Mouse (Mus musculus): ENCODE results near the gene Ergic1.

The Ergic1 gene

DNA sequence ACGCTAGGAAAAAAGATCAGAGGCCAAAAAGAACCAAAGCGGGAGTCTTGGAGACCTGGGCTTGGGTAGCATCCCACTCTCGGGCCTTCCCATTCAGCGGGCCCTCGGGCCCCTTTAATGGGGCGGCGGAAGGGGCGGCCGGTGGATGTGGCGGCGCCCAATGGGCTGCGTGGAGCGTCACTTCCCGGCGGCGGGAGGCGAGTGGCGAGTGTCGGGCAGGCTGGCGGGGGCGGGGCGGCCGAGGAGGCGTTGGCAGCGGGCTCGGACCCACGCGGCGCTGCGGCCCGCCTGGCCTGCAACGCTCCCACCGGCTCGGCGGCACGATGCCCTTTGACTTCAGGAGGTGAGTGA is at the start of gene Ergic1:
Gene Ergic1, plus strand, starts transcription at position 200 of the 351 bp plus-strand sequence.
- peak; percentile 81 to 83 for DNase-seq (ENCODE audit: low spot score in 2 of 2)

DNA sequence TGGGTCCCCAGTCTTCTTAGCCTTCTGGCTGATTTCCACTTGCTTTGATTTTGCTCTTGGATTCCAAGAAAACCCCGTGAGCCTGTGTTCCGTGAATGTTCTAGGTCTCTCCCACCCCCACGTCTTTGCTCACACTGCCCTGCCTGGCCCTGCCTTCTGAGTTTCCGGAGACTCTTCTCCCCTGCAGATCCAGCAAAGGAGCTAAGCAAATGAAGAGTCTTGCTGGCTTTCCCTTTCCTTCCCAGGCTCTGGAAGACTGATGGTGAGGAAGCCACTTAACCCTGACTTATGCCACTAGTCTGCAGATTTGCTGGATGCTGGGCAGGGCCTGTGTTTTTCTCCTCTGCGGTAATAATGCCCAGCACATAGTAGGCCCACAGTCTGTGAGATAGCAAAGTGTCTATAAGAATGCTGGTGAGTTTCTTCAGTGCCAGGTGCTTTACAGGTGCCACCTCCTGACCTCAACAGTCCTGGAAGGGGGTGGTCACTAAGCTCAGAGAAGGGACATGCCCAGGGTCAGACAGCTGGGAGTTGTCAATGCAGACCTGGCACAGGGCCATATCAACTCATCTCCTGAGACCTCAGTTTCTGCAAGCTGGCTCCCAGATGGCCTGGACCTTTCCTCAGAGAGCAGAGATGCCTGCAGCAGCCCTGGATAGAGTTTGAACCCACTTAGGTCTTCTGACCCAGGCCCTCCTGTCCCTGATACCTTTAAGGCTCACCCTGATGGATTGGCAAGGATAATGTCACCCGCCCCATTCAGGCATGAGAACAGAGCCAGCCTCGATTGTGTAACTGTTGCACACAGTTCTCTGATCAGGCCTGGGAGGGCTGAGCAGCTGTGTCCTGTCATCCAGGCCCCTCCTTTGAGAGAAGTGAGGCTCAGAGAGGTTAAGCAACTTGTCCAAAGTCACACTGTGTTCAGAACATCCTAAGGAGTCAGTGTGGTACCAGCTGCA is 49.2 kb upstream of the Ergic1 start:
- no peak for DNase-seq (ENCODE audit: low spot score in 2 of 2)

DNA sequence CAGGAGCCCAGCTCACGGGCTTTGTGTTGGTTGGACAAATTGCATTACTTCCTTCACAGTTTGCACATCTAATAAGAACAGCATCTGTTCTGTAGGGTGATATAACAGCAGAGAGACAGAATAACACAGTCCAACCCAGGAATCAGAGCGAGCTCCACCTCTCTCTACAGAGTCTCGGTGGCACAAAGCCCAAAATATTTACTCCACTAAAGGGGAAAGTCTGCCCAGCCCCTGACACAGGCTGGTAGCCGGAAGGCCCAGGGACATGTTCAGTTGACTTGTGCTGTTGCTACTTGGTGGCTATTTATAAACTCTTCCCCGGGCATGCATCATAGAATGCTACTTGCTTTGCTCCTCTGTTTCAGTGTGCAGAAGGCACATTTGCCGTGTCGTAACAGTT is 48.3 kb upstream of the Ergic1 start:
- DNase-seq (ENCODE audit: low spot score in 2 of 2), result no peak

DNA sequence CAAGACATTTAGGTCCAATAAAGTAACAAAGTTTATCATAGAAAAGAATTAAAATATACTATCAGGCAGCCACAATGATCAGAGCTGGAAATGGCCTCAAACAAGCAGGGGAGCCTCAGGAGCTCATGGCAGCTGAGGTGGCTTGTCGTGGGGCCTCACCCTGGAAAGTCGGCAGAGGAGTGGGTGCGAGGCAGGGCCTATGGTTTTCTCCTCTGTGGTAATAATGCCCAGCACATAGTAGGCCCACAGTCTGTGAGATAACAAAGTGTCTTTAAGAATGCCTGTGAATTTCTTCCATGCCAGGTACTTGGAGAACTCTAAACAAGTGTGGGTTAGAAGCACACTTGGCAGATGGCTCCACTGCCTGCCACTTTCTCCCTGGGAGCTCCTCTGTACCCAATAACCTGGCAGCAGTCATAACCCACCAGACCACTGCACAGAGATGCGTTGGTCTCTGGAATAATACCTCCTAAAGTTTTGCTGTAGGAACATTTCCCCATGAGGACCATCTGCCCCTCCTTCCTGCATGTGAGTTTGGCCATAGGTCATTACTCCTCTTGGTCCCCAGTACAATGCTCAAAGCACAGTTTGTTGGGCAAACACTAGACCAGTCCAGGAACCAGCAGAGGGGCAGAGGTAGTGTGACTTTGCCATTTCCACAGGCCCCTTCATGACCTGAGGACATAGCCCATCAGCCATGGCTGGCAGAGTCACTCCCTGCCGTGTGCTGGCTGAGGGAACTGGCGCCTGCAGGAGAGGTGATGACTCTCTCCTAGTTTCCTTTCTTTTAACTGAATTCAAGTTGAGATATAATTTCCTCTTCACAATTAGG is 47.6 kb upstream of the Ergic1 start:
- no peak for DNase-seq (ENCODE audit: low spot score in 2 of 2)

DNA sequence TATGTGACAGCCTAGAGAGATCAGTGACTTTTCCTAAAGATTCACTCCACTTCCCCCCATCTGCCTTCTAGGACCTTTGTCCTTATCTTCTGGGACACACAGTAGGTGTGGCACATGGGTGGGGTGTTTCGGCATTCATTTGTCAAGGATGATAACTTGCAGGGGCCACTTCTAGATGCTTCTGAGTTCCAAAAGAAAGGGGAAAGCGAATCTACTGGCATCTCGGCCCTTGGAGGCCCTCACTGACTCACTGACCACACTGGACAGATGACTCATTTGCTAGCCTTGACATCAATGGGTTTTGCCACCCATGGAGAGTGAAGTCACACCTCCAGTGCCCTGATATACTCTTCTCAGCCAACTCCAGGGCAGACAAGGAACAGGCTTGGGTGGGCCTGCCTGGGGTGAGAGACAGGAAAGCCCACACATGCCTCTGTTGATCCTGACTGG is 46.7 kb upstream of the Ergic1 start:
- DNase-seq (ENCODE audit: low spot score in 2 of 2), result no peak

DNA sequence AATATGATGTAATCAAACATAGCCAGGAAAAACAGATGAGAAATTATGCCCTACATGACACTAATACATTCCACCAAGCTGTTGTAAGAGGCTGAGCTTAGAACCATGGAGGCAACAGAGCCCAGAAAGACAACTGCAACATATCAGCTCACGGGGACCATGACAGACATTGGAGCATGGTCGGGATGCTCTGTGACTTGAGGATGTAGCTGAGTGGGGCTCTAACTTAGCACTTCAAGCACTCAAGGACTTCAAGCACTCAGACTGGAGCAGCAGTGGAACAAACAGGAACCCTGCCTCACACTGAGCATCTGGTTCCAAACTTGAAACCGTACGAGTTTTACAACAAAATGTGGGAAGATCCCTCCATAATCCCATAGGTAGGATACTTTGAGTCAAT is 45.6 kb upstream of the Ergic1 start:
- no peak for DNase-seq (ENCODE audit: low spot score in 2 of 2)

DNA sequence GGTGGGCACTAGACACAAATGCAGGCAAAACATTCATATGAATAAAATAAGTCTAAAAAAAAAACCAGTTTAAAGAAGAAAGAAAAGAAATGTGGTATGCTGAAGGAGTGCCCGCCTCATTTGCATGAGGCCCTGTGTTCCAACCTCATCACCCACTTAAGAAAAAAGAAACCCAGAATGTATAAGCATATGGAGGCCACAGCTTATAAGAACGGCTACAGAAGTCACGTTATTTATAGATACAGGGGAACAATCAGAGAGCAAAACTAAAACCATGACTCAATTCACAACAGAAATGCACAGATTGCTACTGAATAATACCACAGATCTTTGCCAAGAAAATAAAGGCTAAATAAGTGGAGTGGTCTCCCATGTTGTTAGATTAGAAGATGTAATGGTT is 43.0 kb upstream of the Ergic1 start:
- DNase-seq (ENCODE audit: low spot score in 2 of 2), result no peak

DNA sequence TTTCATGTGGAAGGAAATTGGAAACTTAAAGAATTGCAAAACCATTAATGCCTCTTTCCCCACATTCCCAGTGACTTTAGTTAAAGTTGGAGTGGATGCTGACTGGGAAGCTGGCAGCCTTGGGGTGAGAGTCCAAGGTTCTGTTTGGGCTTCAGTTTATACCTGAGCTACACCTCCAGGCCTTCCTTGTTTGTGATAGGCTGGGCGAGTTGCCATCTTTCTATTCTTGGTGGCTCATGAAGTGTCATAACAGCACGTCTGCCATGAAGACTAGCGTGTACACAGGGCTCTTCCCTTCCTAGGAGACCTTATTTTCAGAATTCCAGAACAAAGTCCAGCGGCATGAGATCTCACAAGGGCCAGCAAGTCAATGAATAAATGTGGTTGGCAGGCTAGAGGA is 38.6 kb upstream of the Ergic1 start:
- no peak for DNase-seq (ENCODE audit: low spot score in 2 of 2)

DNA sequence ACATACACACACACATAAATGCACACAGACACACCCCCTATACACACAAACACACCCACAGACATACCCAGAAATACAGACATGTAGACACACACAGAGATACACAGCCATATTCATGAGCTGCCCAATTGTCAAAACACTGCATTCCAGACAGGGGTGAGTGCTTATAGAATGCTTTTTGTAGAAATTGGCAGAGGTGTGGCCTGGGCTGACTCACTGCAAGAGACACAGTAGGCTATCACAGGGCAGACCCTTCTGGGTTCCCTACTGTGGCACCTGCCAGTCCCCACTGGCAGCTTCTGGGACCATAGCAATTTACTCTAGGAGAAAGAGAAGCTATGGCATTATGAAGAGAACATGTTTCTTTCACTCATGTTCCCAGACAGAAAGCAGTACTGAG is 37.0 kb upstream of the Ergic1 start:
- no peak for DNase-seq (ENCODE audit: low spot score in 2 of 2)

DNA sequence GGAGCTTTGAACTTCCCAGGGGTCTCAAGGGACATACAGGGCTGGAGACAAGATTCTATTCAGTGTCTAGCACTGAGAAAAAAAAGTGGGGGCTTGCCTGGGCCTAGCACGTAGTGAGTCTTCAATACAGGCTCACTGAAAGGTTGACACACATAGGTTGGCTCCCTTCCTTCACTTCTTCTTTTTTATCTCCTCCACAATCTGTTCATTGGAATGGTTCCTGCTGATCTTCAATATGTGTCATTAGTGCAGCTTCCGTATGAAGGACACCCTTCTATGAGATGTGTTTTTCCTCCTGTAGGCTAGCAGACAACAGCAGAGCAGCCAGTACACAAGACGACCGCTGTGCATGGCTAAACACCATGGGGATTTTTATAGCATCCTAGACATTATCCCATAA is 36.5 kb upstream of the Ergic1 start:
- DNase-seq (ENCODE audit: low spot score in 2 of 2), result no peak

DNA sequence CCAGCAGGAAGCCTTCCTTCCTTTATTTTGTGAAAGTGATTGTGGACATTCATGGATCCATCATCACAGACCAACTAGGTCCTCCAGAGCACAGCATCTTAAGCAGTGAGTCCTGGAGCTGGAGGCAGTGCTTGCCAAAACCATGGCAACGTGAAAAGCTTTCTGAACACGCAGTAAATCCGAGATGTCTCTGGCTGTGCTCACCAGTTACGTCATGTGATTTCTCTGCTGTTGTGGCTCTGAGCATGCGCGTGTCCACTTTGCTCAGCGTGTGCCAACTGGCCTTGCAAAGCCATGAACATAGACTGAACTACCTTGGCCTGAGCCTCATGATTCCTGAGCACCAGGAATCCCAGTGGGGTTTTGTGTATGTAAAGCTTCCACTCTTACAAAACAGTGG is 36.0 kb upstream of the Ergic1 start:
- DNase-seq (ENCODE audit: low spot score in 2 of 2), result no peak

DNA sequence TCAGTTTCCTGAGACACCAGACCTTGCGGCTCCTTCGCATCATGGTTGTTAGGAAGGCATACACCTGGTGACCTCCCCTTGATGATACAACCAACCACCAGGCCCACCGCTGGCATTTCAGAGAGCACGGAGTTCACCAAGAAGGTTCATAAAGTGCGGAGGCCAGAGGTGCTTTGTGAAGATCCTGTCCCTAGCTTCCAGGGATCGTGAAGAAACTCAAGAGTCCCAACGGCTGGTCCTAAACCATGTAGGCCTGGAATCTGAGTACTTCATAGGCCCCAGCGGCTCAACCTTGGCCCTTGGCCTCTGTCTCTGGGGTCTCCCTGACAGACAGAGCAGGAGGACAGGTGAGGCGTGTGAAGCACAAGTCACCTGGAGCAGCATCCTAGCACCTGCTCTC is 34.0 kb upstream of the Ergic1 start:
- no peak for DNase-seq (ENCODE audit: low spot score in 2 of 2)

DNA sequence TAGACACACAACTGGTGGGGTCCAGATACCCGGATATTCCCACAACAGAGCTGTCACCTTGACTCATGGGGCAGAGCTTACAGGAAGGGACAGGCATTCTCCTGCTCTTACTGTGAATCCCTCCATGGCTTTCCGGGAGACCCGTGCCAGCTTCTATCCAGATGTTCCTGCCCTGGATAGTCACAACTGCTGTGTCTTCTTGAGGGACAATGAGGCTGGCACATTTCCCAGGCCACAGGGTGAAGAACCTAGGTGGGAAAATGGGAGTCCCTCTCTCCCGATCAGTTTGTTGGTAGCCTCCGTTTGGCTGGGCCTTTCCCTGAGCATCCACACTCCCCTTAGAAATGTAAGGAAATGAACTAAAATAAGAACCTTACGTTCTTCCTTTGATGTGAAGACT is 32.5 kb upstream of the Ergic1 start:
- DNase-seq (ENCODE audit: low spot score in 2 of 2), result no peak

DNA sequence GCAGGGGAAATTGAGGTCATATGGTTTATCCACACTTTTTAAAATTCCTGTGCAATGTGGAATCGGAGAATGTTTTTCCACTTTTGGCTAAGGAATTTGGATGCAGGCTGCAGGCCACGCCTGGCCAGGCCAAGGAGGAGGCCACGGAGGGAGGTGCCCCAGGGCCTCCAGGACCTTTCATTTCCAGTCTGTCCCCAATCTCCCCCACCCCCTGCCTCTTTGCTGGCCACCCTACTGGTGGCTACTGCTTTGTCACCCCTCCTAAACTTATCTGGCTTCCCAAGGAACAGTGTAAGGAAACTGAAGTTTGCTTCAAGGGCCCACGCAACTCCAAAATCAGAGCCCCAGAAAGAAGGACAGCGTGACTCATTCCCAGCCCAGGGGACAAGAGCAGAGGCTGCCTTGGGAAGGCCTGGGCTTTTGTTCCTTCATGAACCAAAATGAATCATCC is 31.5 kb upstream of the Ergic1 start:
- no peak for DNase-seq (ENCODE audit: low spot score in 2 of 2)

DNA sequence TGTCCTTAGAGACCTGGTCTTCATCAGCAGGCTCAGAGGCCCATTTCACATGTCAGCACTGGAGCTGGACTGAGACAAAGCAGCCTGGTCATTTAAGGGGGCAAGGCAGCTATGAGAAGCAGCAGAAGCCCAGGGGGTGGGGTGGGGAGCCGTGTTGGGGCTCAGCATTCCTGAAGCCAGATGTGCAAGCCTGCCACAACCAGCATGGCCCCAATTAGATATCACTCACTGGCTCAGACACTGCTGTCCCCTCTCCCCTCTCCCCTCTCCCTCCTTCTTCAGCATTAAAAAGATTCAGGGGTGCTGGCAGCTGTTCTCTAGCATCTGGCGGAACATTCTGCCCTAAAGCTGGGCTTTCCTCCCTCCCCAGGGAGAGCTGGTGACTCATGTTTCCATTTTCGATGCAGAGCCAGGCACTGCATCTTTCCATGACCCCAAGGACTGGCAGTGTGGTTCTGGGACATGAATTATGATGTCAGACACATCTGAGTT is 30.7 kb upstream of the Ergic1 start:
- no peak for DNase-seq (ENCODE audit: low spot score in 2 of 2)

DNA sequence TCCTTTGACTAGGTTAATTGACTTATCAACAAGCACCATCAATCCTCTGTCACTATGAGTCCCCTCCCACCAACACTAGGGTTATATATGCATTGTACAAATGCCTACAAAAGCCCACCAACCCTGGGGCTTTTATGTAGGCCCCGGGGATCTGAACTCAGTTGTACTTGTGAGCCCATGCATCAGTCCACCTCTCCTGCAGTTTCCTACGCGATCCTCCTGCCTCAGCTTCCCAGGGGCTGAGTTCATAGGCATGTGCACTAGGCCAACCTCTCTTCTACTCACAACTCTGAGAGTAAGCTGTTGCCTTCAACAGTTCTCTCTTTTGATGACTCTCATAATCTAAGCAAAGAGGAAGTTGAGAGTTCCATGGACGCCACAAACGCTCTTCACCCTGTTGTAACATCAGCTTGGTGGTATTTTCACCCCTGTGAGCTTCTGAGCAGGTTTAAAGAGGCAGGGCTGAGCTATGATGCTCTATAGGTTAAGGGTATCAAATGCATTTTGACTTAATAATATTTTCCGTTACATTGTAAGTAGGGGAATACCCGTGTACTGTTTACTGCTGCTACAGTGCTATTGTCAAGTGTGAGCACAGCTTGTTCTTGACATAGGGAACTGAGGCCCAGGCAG is 29.8 kb upstream of the Ergic1 start:
- DNase-seq (ENCODE audit: low spot score in 2 of 2), result no peak

DNA sequence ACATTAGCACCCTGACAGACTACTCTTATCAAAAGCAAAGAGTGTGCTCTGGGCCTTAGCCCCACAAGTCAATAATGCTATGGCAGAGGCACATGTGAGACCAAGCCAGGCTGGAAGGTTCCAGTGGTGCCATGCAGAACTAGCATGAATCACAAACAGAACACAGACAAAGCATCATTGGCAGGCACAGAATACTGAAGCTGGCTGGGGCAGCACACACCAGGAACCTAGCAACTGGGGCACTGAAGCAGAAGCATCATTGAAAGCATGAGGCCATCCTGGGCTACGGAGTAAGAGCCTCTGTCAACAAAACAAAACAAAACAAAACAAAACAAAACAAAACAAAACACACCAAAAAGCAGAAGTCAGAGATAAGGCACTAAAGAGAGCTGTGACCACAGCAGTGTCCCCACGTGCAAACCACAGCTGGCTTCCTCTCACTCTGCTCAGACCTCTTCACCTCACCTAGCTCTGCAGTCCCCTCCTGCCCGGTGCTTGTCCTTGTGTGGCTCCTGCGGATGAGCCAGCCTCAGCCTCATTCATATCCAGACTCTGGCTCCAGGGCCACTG is 28.7 kb upstream of the Ergic1 start:
- DNase-seq (ENCODE audit: low spot score in 2 of 2), result no peak

DNA sequence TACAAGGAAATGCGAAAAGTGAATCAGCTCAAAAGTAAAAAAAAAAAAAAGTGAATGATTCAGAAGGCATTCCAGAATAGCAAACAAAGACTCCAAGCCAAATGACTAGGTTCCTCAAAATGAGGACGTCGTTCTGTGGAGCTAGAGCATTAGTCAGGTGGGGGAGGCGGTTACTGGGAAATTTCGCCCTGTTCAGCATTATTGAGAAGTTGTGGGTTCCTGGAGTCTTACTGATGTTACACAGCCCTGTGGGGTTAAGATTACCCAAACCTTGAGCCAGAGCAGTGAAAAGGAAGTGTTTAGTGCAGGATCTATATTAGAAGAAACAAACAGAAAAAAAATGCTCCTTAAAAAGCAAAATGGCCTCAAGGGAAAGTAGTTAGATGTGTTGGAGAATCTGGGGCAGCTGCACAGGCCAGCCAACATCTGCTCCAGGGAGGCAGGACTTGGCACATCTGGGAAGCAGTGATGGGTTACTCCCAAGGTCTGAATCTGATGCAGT is 27.4 kb upstream of the Ergic1 start:
- no peak for DNase-seq (ENCODE audit: low spot score in 2 of 2)

DNA sequence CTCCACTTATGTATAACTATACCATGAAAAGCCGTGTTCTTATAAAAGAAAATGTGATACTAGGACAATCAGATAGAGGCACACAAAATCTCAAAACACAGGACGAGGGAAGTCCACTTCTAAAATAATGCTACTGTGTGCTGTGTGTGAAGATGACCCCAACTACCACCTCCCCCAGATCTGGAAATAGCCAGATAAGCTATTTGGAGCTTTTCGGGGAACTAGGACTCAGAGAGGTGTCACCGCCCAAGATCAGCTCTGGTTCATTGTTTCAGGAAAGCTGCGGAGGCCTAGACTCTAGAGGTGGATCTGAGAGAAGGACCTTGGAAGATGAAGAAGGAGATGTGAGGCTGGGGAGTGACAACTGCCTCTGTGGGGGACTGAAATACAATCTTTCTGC is 26.6 kb upstream of the Ergic1 start:
- DNase-seq (ENCODE audit: low spot score in 2 of 2), result no peak

DNA sequence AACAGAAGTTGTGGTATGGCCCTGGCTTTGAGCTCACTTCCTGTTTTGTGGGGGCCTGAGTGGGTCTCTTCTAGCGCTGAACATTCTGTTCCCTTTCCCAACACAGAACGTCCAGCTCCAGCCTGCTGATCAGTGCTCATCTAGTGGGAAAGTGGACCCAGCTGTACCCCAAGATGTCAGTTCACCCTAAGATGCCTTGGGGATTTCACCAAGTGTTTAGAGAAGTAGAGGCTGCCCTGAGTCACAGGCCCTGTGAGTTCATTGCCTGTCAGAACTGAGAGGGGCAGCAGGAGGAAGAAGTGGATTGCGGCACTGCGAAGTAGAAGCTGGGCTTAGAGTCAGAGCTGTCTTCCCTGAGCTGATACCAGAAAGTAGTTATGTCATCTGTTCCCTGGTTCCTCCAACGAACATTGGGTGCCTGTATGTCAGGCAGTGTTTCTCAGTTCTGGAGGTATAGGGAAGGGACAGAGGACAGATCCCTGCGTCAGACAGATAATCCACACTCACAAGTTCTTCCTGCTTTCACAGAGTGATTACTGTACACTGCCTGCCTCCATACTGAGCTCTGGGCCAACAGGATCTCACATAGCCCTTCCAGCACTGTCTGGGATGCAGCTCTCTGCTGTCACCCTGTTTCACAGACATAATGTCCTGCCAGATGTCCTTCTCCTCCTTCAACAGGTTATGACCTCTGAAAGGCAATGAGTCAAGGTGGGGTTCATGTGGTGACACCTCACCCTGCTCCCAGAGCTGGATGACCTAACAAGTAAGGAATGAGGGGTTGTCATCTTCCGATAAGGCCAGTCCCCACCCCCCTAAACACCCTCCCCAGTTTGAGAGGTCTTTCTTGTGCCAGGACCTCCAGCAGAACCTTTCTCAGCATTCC is 25.8 kb upstream of the Ergic1 start:
- DNase-seq (ENCODE audit: low spot score in 2 of 2), result no peak
